In the genomic region with DNA sequence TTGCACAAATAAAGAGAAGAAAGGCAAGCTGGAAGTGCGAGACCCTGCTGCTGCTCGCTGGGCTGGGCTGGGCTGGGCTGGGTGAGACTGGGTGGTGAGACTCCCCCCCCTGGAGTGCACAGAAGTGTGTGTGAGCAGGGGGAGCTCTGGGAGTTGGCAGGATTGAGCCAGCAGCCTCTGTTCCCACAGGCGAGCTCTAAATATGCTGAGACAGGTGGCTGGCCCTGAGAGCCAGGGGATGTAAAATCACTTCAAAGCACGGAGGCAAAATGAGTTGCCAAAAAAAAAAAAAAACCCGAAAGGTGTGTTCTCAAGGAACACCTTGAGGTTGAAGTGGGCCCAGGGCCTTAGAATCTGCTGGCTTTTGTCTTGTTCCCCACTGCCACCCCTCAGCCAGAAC, we compare ENCODE assay signal across 9 mouse cellular contexts. TPM values are rescaled to one million over a fixed set of nuclear protein-coding genes. Genes with fewer than 3 reads are reported as not detected.
A peak's percentile ranks its signal among the peaks of the same experiment; 100 is the strongest.
DNase-seq lines count a peak whose midpoint lies in the region; ATAC-seq and TF ChIP-seq lines count a peak whose summit lies in the region.
"Had no signal": no experiment of that assay in that cellular context is flagged by ENCODE, and none has a peak within 500 bp of the region (broad histone marks: within the 10 kb centered on the region; RNA-seq: fewer than 3 reads in every experiment).

No protein-coding gene starts in this region.

- H3K27ac ChIP-seq in hindbrain, embryonic 16.5 days (ENCODE audit: low read depth, low read length): peak overlapping the region; percentile 2; the same call in 1 of the 2 replicates
- H3K27ac ChIP-seq in hindbrain, embryonic 12.5 days: no peak overlapping the region
- peak overlapping the region; percentile 78 for H3K27ac ChIP-seq in cerebellum, adult 2 months (ENCODE audit: insufficient read depth, low read length)
- no peak overlapping the region for H3K27ac ChIP-seq in liver, embryonic 11.5 days (ENCODE audit: low read depth, low read length)
- H3K27ac ChIP-seq: liver, embryonic 12.5 days had no signal

- 0 out of 2 replicates have a peak, but pooled peaks have one; percentile 25 for ATAC-seq in hindbrain, embryonic 16.5 days
- ATAC-seq in hindbrain, embryonic 12.5 days (ENCODE audit: low FRiP score): no peak
- ATAC-seq in liver, embryonic 11.5 days (replicated peaks; ENCODE audit: low FRiP score): no peak
- ATAC-seq: liver, embryonic 12.5 days had no signal

- no peak overlapping the region for H3K9ac ChIP-seq in hindbrain, embryonic 16.5 days (ENCODE audit: low read depth, low read length)
- no peak overlapping the region for H3K9ac ChIP-seq in hindbrain, embryonic 12.5 days
- no peak overlapping the region for H3K9ac ChIP-seq in liver, embryonic 11.5 days (ENCODE audit: low read depth, low read length)
- H3K9ac ChIP-seq: liver, embryonic 12.5 days had no signal

- H3K4me2 ChIP-seq in hindbrain, embryonic 16.5 days (ENCODE audit: low read length): no peak overlapping the region
- no peak overlapping the region for H3K4me2 ChIP-seq in hindbrain, embryonic 12.5 days (replicated peaks)
- no peak overlapping the region for H3K4me2 ChIP-seq in liver, embryonic 11.5 days
- H3K4me2 ChIP-seq: liver, embryonic 12.5 days had no signal

- H3K27me3 ChIP-seq in hindbrain, embryonic 16.5 days (replicated peaks; ENCODE audit: control insufficient read depth, insufficient read depth, low read length): no peaks in the 10 kb centered on the region
- H3K27me3 ChIP-seq in hindbrain, embryonic 12.5 days: no peaks in the 10 kb centered on the region
- no peaks in the 10 kb centered on the region for H3K27me3 ChIP-seq in cerebellum, adult 2 months (ENCODE audit: control insufficient read depth, insufficient read depth, low read length)
- no peaks in the 10 kb centered on the region for H3K27me3 ChIP-seq in liver, embryonic 11.5 days (replicated peaks; ENCODE audit: control insufficient read depth, insufficient read depth, low read length)
- H3K27me3 ChIP-seq: liver, embryonic 12.5 days had no signal

- WGBS in hindbrain, embryonic 16.5 days: 54% methylated on average over 5 of the region's 5 CpGs
- 71% methylated on average over 5 of the region's 5 CpGs for WGBS in hindbrain, embryonic 12.5 days
- 8% methylated on average over 5 of the region's 5 CpGs for WGBS in cerebellum, adult 2 months
- 69% methylated on average over 5 of the region's 5 CpGs for WGBS in liver, embryonic 11.5 days

- DNase-seq in brain, embryonic 14.5 days (ENCODE audit: low read depth): peak; percentile 72
- DNase-seq in cerebellum, adult 2 months: peak; percentile 71 to 89
- peak; percentile 73 for DNase-seq in gonadal fat pad, adult 2 months (ENCODE audit: low read depth)
- no peak for DNase-seq in kidney, adult 11 months
- no peak for DNase-seq in liver, embryonic 11.5 days (ENCODE audit: low spot score)

- no peak overlapping the region for H3K4me3 ChIP-seq in hindbrain, embryonic 16.5 days (ENCODE audit: low read length)
- H3K4me3 ChIP-seq in hindbrain, embryonic 12.5 days: no peak overlapping the region
- H3K4me3 ChIP-seq in cerebellum, adult 2 months (replicated peaks; ENCODE audit: insufficient read depth, low read depth, low read length): no peak overlapping the region
- no peak overlapping the region for H3K4me3 ChIP-seq in liver, embryonic 11.5 days (ENCODE audit: low read depth, low read length)
- H3K4me3 ChIP-seq: erythroblast, embryonic 14.5 days; liver, embryonic 12.5 days had no signal

- no peak for TF ChIP-seq POLR2A in brain, embryonic 14.5 days (IDR thresholded peaks at IDR 0.05; ENCODE audit: borderline replicate concordance, extremely low read depth, insufficient read depth, insufficient read length, poor library complexity, severe bottlenecking)
- TF ChIP-seq POLR2A in cerebellum, adult 2 months (IDR thresholded peaks at IDR 0.05; ENCODE audit: borderline replicate concordance, insufficient read depth, low read length): no peak

- no peaks in the 10 kb centered on the region for H3K9me3 ChIP-seq in hindbrain, embryonic 16.5 days (ENCODE audit: control insufficient read depth, low read length)
- H3K9me3 ChIP-seq in hindbrain, embryonic 12.5 days (replicated peaks): no peaks in the 10 kb centered on the region
- H3K9me3 ChIP-seq in liver, embryonic 11.5 days (ENCODE audit: control insufficient read depth, low read length): no peaks in the 10 kb centered on the region
- H3K9me3 ChIP-seq: liver, embryonic 12.5 days had no signal

- TF ChIP-seq CTCF in brain, embryonic 14.5 days (IDR thresholded peaks at IDR 0.05; ENCODE audit: borderline replicate concordance, extremely low read depth, insufficient read depth, insufficient read length): no peak
- TF ChIP-seq CTCF in cerebellum, adult 2 months (IDR thresholded peaks at IDR 0.05; ENCODE audit: borderline replicate concordance, insufficient read depth, low read depth, low read length): no peak

- H3K4me1 ChIP-seq in hindbrain, embryonic 16.5 days (ENCODE audit: control insufficient read depth, insufficient read depth, low read depth, low read length): peaks cover 4% of the 10 kb centered on the region
- peaks cover 5% of the 10 kb centered on the region; the same call in 1 of the 2 replicates for H3K4me1 ChIP-seq in hindbrain, embryonic 12.5 days
- H3K4me1 ChIP-seq in cerebellum, adult 2 months (ENCODE audit: control insufficient read depth, insufficient read depth, low read length): peaks cover 38% of the 10 kb centered on the region
- no peaks in the 10 kb centered on the region for H3K4me1 ChIP-seq in liver, embryonic 11.5 days (replicated peaks; ENCODE audit: control insufficient read depth, insufficient read depth, low read length)

- peaks cover 25% of the 10 kb centered on the region for H3K36me3 ChIP-seq in hindbrain, embryonic 16.5 days (ENCODE audit: control insufficient read depth, insufficient read depth, low read length)
- H3K36me3 ChIP-seq in hindbrain, embryonic 12.5 days: peaks cover 54% of the 10 kb centered on the region
- H3K36me3 ChIP-seq in liver, embryonic 11.5 days (ENCODE audit: control insufficient read depth, insufficient read depth, low read length): peaks cover 23% of the 10 kb centered on the region

RNA-seq across cellular contexts. Expression of a gene that starts 7.3 kb away (rescaled TPM):
- 142 and 147 TPM in 2 replicates for polyA plus RNA-seq in hindbrain, embryonic 16.5 days (2015; fragmentation: Nextera tagmentation; extraction: Ambion mirVana)
- 124 and 128 TPM in 2 replicates for polyA plus RNA-seq in hindbrain, embryonic 12.5 days (2016; fragmentation: Nextera tagmentation; extraction: Ambion mirVana)
- polyA plus RNA-seq in brain, embryonic 14.5 days (2012; rRNA removed): 116 and 157 TPM in 2 replicates
- polyA plus RNA-seq in cerebellum, adult 2 months (2012; rRNA removed): 88.5 and 90.3 TPM in 2 replicates
- 157 TPM in 2 replicates for polyA plus RNA-seq in gonadal fat pad, adult 2 months (2012; rRNA removed)
- 78.8 and 86.8 TPM in 2 replicates for polyA plus RNA-seq in liver, embryonic 11.5 days (2014; fragmentation: Nextera tagmentation; extraction: Ambion mirVana)

RNA-seq across cellular contexts. Expression of a gene that starts 22.1 kb away (rescaled TPM):
- polyA plus RNA-seq in hindbrain, embryonic 16.5 days (2015; fragmentation: Nextera tagmentation; extraction: Ambion mirVana): 222 and 250 TPM in 2 replicates
- polyA plus RNA-seq in hindbrain, embryonic 12.5 days (2016; fragmentation: Nextera tagmentation; extraction: Ambion mirVana): 204 and 215 TPM in 2 replicates
- polyA plus RNA-seq in brain, embryonic 14.5 days (2012; rRNA removed): 44.8 and 71.4 TPM in 2 replicates
- 147 and 149 TPM in 2 replicates for polyA plus RNA-seq in cerebellum, adult 2 months (2012; rRNA removed)
- 38.5 and 70.1 TPM in 2 replicates for polyA plus RNA-seq in gonadal fat pad, adult 2 months (2012; rRNA removed)
- 88.1 and 92.4 TPM in 2 replicates for polyA plus RNA-seq in liver, embryonic 11.5 days (2014; fragmentation: Nextera tagmentation; extraction: Ambion mirVana)

RNA-seq across cellular contexts. Expression of a gene that starts 54.9 kb away (rescaled TPM):
- 3.0 and 3.1 TPM in 2 replicates for polyA plus RNA-seq in hindbrain, embryonic 16.5 days (2015; fragmentation: Nextera tagmentation; extraction: Ambion mirVana)
- 11.7 and 11.9 TPM in 2 replicates for polyA plus RNA-seq in hindbrain, embryonic 12.5 days (2016; fragmentation: Nextera tagmentation; extraction: Ambion mirVana)
- 9.9 and 14.4 TPM in 2 replicates for polyA plus RNA-seq in brain, embryonic 14.5 days (2012; rRNA removed)
- polyA plus RNA-seq in cerebellum, adult 2 months (2012; rRNA removed): 14.3 and 17.4 TPM in 2 replicates
- polyA plus RNA-seq in gonadal fat pad, adult 2 months (2012; rRNA removed): 28.6 and 32.8 TPM in 2 replicates
- polyA plus RNA-seq in liver, embryonic 11.5 days (2014; fragmentation: Nextera tagmentation; extraction: Ambion mirVana): 41.3 and 44.9 TPM in 2 replicates

Comparison
In these comparisons a context has a peak if more than half of its experiments do, and no peak if none do; other contexts are left out.
1. H3K27ac ChIP-seq: peak in hindbrain, embryonic 16.5 days (single experiment) and cerebellum, adult 2 months (single experiment); none in hindbrain, embryonic 12.5 days (single experiment) and liver, embryonic 11.5 days (single experiment).
2. DNase-seq: peak in brain, embryonic 14.5 days (single experiment), cerebellum, adult 2 months (2 of 2) and gonadal fat pad, adult 2 months (single experiment); none in kidney, adult 11 months (single experiment) and liver, embryonic 11.5 days (single experiment).